Mouse (Mus musculus): Measurements from ENCODE around the gene Stk32b.
A peak's percentile ranks its signal among the peaks of the same experiment; 100 is the strongest.

The Stk32b gene

GRCm38 (mm10) chr5:37506880-37507519 lies 210.0 kb downstream of the Stk32b start:
- no peak for DNase-seq

- DNase-seq: no peak
Observed at GRCm38 (mm10) chr5:37494984-37495476, 221.9 kb downstream of the Stk32b start.

- DNase-seq: peak; percentile 25
Observed at GRCm38 (mm10) chr5:37472025-37472608, 244.9 kb downstream of the Stk32b start.

GRCm38 (mm10) chr5:37471584-37471983 lies 245.4 kb downstream of the Stk32b start:
- peak; percentile 15 for DNase-seq

GRCm38 (mm10) chr5:37469031-37469430 lies 247.9 kb downstream of the Stk32b start:
- no peak for DNase-seq

- no peak for DNase-seq
Observed at GRCm38 (mm10) chr5:37467646-37468045, 249.3 kb downstream of the Stk32b start.

- DNase-seq: no peak
Observed at GRCm38 (mm10) chr5:37465461-37465860, 251.5 kb downstream of the Stk32b start.

- DNase-seq: no peak
Observed at GRCm38 (mm10) chr5:37458236-37458635, 258.7 kb downstream of the Stk32b start.

GRCm38 (mm10) chr5:37457831-37458230 lies 259.1 kb downstream of the Stk32b start:
- no peak for DNase-seq

GRCm38 (mm10) chr5:37457191-37457590 lies 259.8 kb downstream of the Stk32b start:
- peak; percentile 1 for DNase-seq

GRCm38 (mm10) chr5:37456590-37456989 lies 260.4 kb downstream of the Stk32b start:
- DNase-seq: no peak

- DNase-seq: peak; percentile 28
Observed at GRCm38 (mm10) chr5:37447546-37447945, 269.4 kb downstream of the Stk32b start.

GRCm38 (mm10) chr5:37442767-37443166 lies 274.2 kb downstream of the Stk32b start:
- DNase-seq: no peak

- DNase-seq: no peak
Observed at GRCm38 (mm10) chr5:37435417-37435816, 281.6 kb downstream of the Stk32b start.

GRCm38 (mm10) chr5:37427210-37427609 lies 289.8 kb downstream of the Stk32b start:
- no peak for DNase-seq

- no peak for DNase-seq
Observed at GRCm38 (mm10) chr5:37419028-37419427, 297.9 kb downstream of the Stk32b start.
